Mouse (Mus musculus) forebrain, embryonic 10.5 days (tissue): Measurements from ENCODE around the gene Itga2. TPM values are rescaled to one million over a fixed set of nuclear protein-coding genes. Genes with fewer than 3 reads are reported as not detected.

Experiments used
- DNase-seq: peaks from one replicate; pipeline ENCODE4 v3.0.0-alpha.2; 2017; ENCODE audit warnings: low spot score; ENCODE audit errors: extremely low spot score
- H3K27ac ChIP-seq: fragments of 300-500 bp; sonication (generic); 2 replicates; pipeline ENCODE4 v1.5.1; 2016; ENCODE audit warnings: mild to moderate bottlenecking
- H3K27me3 ChIP-seq: fragments of 300-500 bp; sonication (generic); 2 replicates; pipeline ENCODE4 v1.6.1; 2016; ENCODE audit warnings: mild to moderate bottlenecking; ENCODE audit not compliant: poor library complexity, severe bottlenecking
- H3K36me3 ChIP-seq: fragments of 300-500 bp; sonication (generic); replicated peaks from 2 replicates; pipeline ENCODE4 v1.6.1; 2016; ENCODE audit warnings: mild to moderate bottlenecking, moderate library complexity
- H3K4me1 ChIP-seq: fragments of 300-500 bp; sonication (generic); 2 replicates; pipeline ENCODE4 v1.6.1; 2016
- H3K4me3 ChIP-seq: fragments of 300-500 bp; sonication (generic); 2 replicates; pipeline ENCODE4 v1.5.1; 2016; ENCODE audit warnings: mild to moderate bottlenecking, moderate library complexity
- H3K9me3 ChIP-seq: fragments of 300-500 bp; sonication (generic); 2 replicates; pipeline ENCODE4 v1.6.1; 2016; ENCODE audit warnings: mild to moderate bottlenecking, moderate library complexity
- WGBS: fragments of 180-500 bp; shearing (Covaris S2); methylation state at CpG from one replicate; pipeline ENCODE4 v1.1.7; 2016; 5-methylcytosine and 5-hydroxymethylcytosine counted together
- polyA plus RNA-seq: library from polyadenylated mRNA; unstranded; fragments of >200 nt; fragmentation: Nextera tagmentation; extraction: Ambion mirVana; gene quantifications from 2 replicates; pipeline ENCODE4 v1.2.1, GENCODE M21; 2016

Gene Itga2
- polyA plus RNA-seq, 1 experiment from 2014 or later, result 1.2 TPM

GRCm38 (mm10) chr13:114791511-114791910 is 140.4 kb downstream of the Itga2 start:
- H3K4me1 ChIP-seq, result no peaks in the 10 kb centered on the region
- no peaks in the 10 kb centered on the region for H3K27me3 ChIP-seq
- H3K9me3 ChIP-seq, result no peaks in the 10 kb centered on the region
- H3K27ac ChIP-seq, result no peak overlapping the region
- WGBS, result 79% methylated on average over 1 of the region's 1 CpGs
- no peak for DNase-seq
- no peak overlapping the region for H3K4me3 ChIP-seq
- no peaks in the 10 kb centered on the region for H3K36me3 ChIP-seq

Other genes starting within 250 kb of the Itga2 start
- gene Mocs2, start 113.9 kb downstream of the Itga2 start, polyA plus RNA-seq, result 67.7 and 69.1 TPM in 2 replicates
- 5.1 and 6.4 TPM in 2 replicates for gene Pelo, start 158.1 kb upstream of the Itga2 start, polyA plus RNA-seq
- 1.7 and 2.0 TPM in 2 replicates for gene Gm49395, start 169.8 kb upstream of the Itga2 start, polyA plus RNA-seq
- gene Itga1, start 169.9 kb upstream of the Itga2 start, polyA plus RNA-seq, result 2.5 and 3.8 TPM in 2 replicates